Mouse (Mus musculus) stomach, embryonic 14.5 days (tissue): ENCODE data around the gene Tnfsf18. TPM values are rescaled to one million over a fixed set of nuclear protein-coding genes. Genes with fewer than 3 reads are reported as not detected.

Experiments used
- ATAC-seq: fragments of 200-750 bp; cut with Nextera tagmentation; 2 replicates; pipeline ENCODE4 v1.8.0; 2017; ENCODE audit warnings: low read depth, moderate TSS enrichment; ENCODE audit not compliant: insufficient number of reproducible peaks, insufficient read depth, low FRiP score
- H3K27ac ChIP-seq: fragments of 300-500 bp; sonication (generic); 2 replicates; pipeline ENCODE4 v1.5.1; 2014; ENCODE audit warnings: mild to moderate bottlenecking, low read length, moderate library complexity, mixed read lengths
- H3K27me3 ChIP-seq: fragments of 300-500 bp; sonication (generic); 2 replicates; pipeline ENCODE4 v1.6.1; 2014; ENCODE audit warnings: low read length, control low read depth, mixed read lengths; ENCODE audit not compliant: control insufficient read depth, insufficient read depth
- H3K36me3 ChIP-seq: fragments of 300-500 bp; sonication (generic); 2 replicates; pipeline ENCODE4 v1.6.1; 2014; ENCODE audit warnings: mild to moderate bottlenecking, control low read depth, low read length, moderate library complexity, mixed read lengths; ENCODE audit not compliant: control insufficient read depth, insufficient read depth
- H3K4me1 ChIP-seq: fragments of 300-500 bp; sonication (generic); 2 replicates; pipeline ENCODE4 v1.6.1; 2014; ENCODE audit warnings: low read length, control low read depth, mixed read lengths; ENCODE audit not compliant: control insufficient read depth, insufficient read depth
- H3K4me2 ChIP-seq: fragments of 300-500 bp; sonication (generic); replicated peaks from 2 replicates; pipeline ENCODE4 v1.6.1; 2014; ENCODE audit warnings: low read depth, low read length, control low read depth
- H3K4me3 ChIP-seq: fragments of 300-500 bp; sonication (generic); 2 replicates; pipeline ENCODE4 v1.5.1; 2014; ENCODE audit warnings: low read depth, low read length, control low read depth
- H3K9ac ChIP-seq: fragments of 300-500 bp; sonication (generic); replicated peaks from 2 replicates; pipeline ENCODE4 v1.6.1; 2014; ENCODE audit warnings: low read depth, mild to moderate bottlenecking, control low read depth, low read length, moderate library complexity, mixed read lengths
- H3K9me3 ChIP-seq: fragments of 300-500 bp; sonication (generic); 2 replicates; pipeline ENCODE4 v1.6.1; 2016; ENCODE audit warnings: low read depth, low read length, control low read depth; ENCODE audit not compliant: control insufficient read depth
- WGBS: fragments of 180-500 bp; shearing (Covaris S2); extraction: QIAGEN DNeasy Blood & Tissue Kit; methylation state at CpG from one replicate; pipeline ENCODE4 v1.1.7; 2014; 5-methylcytosine and 5-hydroxymethylcytosine counted together
- polyA plus RNA-seq: library from polyadenylated mRNA; unstranded; fragments of >200 nt; fragmentation: Nextera tagmentation; extraction: Ambion mirVana; gene quantifications from 2 replicates; pipeline ENCODE4 v1.2.1, GENCODE M21; 2014

Tnfsf18 gene
- polyA plus RNA-seq, 1 experiment from 2014 or later = 0.12 TPM

DNA sequence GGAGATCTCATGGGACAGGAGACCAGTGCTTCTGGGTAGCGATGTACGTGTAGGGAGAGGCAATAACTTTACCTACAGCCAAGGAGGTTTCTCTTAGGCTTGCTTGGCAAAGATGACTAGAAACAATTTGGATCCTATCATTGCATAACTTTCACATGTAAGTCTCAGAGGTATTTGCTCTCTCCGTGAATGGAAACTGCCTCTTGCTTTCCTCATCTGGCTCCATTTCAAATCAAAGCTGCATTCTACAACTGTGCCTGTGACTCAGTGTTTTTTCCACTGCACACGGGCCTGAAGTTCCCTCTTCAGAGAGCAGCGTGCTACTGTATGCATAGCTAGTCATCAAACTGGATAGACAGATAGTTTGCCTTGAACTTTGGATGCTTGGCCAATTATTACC, 7.4 kb upstream of the Tnfsf18 start:
- Histone ChIP-seq H3K27me3 (no peaks in the 10 kb centered on the region), H3K4me3 (no peak overlapping the region), H3K4me2 (no peak overlapping the region), H3K9me3 (no peaks in the 10 kb centered on the region), H3K36me3 (no peaks in the 10 kb centered on the region), H3K4me1 (no peaks in the 10 kb centered on the region), H3K27ac (no peak overlapping the region), H3K9ac (no peak overlapping the region)
- no peak for ATAC-seq
- 84% methylated on average over 5 of the region's 5 CpGs for WGBS

DNA sequence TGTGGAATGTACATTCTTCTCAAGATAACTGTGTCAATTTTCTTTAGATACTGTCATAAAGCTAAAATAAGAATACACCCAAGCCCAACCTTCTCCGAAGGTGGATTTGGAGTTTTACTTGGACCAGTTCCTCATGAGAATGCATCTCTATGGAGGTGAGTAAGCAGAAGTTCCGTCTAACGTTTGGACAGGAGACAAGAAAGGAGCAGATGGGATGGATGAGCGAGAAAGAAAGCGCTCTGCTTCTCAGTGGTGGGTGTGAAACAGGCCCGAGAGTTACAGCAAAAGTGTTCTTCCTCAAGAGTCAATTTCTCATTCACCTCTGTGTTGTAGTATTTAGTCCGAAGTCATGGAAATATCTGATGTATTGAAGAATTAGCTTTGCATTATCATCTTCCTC, 2.7 kb upstream of the Tnfsf18 start:
- Histone ChIP-seq H3K27ac (no peak overlapping the region), H3K27me3 (no peaks in the 10 kb centered on the region), H3K4me3 (no peak overlapping the region), H3K36me3 (no peaks in the 10 kb centered on the region), H3K4me1 (no peaks in the 10 kb centered on the region; the same call in 1 of the 2 replicates), H3K9me3 (no peaks in the 10 kb centered on the region), H3K9ac (no peak overlapping the region), H3K4me2 (no peak overlapping the region)
- WGBS = 84% methylated on average over 7 of the region's 7 CpGs
- ATAC-seq = no peak

DNA sequence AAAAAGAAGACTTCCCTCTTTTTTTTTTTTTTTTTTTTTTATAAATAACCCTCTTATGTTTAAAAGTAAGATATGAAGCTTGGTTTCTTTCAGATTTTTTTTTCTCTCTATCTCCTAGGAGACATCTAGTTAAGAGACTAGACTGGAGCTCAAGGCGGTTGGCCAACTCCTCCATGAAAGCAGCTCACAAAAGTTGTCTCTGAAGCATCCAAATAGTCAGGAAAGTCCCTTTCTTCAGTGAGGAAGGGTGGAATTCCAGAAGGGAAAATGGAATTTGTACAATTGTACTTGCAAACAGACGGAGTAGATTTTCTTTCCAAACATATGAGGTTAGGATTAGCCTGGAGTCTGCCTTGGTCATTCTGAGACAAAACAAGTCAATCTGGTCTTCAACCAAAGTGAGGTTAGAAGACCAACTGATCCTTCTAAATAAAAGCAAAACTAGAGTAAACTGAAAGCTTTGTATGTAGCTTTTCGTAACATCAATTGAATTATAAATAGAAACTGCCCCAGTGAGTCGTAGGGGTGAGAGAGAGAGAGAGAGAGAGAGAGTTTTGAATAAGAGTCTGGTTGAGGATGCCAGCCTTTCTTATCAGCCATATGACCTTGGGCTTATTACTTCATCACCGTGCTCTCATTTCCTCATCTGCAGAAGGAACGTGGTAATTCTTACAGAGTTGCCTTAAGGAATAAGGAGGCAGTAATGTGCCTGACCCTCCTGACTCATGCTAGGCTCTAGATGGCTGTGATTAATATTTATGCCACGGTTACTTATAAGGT, 2.6 kb downstream of the Tnfsf18 start:
- Histone ChIP-seq H3K9ac (no peak overlapping the region), H3K4me1 (no peaks in the 10 kb centered on the region; the same call in 1 of the 2 replicates), H3K36me3 (no peaks in the 10 kb centered on the region), H3K4me2 (no peak overlapping the region), H3K27me3 (no peaks in the 10 kb centered on the region), H3K9me3 (no peaks in the 10 kb centered on the region), H3K27ac (no peak overlapping the region), H3K4me3 (no peak overlapping the region)
- ATAC-seq = no peak
- WGBS = 50% methylated on average over 7 of the region's 7 CpGs

DNA sequence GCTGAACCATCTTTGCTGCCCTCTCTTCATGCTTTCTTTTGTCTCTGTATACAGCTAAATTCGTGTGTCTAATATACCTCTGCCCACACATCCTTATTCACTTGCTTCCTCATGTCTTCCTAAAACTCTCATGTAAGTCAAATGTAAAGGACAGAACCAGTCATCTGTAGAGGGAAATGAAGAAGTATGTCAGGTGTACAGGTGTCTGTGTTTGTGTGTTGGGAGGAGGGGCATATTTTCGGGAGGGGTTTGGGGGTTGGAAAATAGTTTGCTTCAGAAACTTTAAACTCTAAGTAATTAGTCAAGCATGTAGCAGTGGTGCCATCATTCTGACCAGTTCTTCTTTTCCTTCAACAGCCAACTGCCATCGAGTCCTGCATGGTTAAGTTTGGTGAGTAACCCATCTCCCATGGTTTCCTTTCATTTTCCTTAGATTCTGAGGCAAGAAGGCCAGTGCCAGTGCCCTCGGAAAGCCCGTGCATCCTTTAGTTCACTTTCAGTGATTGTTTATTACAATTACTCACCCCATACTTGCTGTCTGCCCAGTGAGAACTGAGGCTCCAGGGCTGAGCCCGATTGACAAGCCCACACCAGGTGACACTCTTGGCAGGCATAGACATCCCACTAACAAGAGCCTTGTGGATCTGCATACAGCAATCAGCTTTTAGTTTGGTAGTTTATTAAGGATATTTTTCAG, 5.8 kb downstream of the Tnfsf18 start:
- WGBS = 76% methylated on average over 6 of the region's 6 CpGs
- no peaks in the 10 kb centered on the region for H3K4me1 ChIP-seq
- H3K27me3 ChIP-seq = no peaks in the 10 kb centered on the region
- ATAC-seq = no peak
- H3K27ac ChIP-seq = no peak overlapping the region
- H3K4me3 ChIP-seq = no peak overlapping the region
- H3K4me2 ChIP-seq = no peak overlapping the region
- H3K9ac ChIP-seq = no peak overlapping the region
- H3K9me3 ChIP-seq = no peaks in the 10 kb centered on the region
- H3K36me3 ChIP-seq = no peaks in the 10 kb centered on the region

DNA sequence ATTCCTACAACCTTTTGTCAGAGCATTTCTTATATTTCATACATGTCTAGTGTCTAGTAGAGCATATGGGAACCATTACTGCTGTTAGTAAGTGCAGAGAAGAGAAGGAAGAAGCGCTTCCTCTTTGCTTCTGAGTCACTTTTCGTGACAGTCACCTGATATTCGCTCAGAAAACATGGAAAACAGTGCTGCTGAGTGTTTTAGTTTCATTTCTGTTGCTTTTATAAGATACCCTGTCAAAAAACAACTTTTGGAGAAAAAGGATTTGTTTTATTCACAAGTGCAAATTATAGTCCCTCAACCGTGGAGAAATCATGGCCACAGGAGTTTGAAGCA, 6.3 kb downstream of the Tnfsf18 start:
- Histone ChIP-seq H3K4me3 (no peak overlapping the region), H3K9ac (no peak overlapping the region), H3K4me2 (no peak overlapping the region), H3K9me3 (no peaks in the 10 kb centered on the region), H3K27ac (no peak overlapping the region), H3K27me3 (no peaks in the 10 kb centered on the region), H3K36me3 (no peaks in the 10 kb centered on the region), H3K4me1 (no peaks in the 10 kb centered on the region)
- no peak for ATAC-seq
- WGBS = 80% methylated on average over 4 of the region's 4 CpGs

DNA sequence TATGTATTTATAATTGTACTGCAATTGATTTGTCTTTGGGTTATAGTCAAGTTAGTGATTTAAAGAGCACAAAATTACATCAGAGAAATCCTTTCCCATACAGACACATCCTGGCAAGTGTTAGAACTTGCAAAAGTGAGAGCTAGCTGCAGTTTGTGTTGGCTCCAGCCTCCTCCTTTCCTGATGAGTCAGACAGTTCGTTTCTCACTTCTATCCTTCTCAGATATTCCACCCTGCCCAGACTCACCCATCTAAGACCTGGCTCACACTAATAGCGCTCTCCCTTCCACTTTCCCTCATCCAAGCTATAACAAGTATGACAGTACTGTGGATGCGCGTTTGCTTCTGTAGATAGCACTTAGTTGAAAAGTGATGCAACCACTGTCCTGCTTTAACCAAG, 11.9 kb downstream of the Tnfsf18 start:
- no peaks in the 10 kb centered on the region for H3K36me3 ChIP-seq
- ATAC-seq = no peak
- H3K4me2 ChIP-seq = no peak overlapping the region
- H3K27ac ChIP-seq = no peak overlapping the region
- no peaks in the 10 kb centered on the region for H3K4me1 ChIP-seq
- no peak overlapping the region for H3K9ac ChIP-seq
- no peaks in the 10 kb centered on the region for H3K27me3 ChIP-seq
- no peak overlapping the region for H3K4me3 ChIP-seq
- WGBS = 85% methylated on average over 4 of the region's 4 CpGs
- no peaks in the 10 kb centered on the region for H3K9me3 ChIP-seq

DNA sequence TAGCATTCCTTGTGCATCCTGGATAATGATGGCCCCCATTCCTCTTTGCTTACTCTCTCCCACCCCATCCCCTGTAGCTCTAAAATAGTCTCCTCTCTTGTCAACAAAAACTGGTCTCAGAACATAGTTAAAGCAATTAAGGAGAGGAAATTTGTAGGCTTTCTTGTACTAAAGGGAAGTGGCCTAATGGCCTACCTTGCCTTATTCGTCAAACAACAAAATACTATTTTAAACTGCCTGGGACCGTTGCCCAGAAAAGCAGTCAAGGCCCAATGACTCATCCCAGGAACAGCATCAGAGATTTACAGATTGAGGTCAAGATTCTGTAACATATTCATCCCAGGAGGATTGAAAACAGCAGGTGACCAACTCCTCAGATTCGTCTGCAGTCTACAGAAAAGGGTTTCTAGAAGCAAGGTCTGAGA, 13.2 kb downstream of the Tnfsf18 start:
- Histone ChIP-seq H3K4me2 (no peak overlapping the region), H3K36me3 (no peaks in the 10 kb centered on the region), H3K9ac (no peak overlapping the region), H3K4me1 (no peaks in the 10 kb centered on the region), H3K27me3 (no peaks in the 10 kb centered on the region), H3K27ac (no peak overlapping the region), H3K9me3 (no peaks in the 10 kb centered on the region), H3K4me3 (no peak overlapping the region)
- ATAC-seq = no peak
- WGBS = 37% methylated on average over 3 of the region's 3 CpGs

DNA sequence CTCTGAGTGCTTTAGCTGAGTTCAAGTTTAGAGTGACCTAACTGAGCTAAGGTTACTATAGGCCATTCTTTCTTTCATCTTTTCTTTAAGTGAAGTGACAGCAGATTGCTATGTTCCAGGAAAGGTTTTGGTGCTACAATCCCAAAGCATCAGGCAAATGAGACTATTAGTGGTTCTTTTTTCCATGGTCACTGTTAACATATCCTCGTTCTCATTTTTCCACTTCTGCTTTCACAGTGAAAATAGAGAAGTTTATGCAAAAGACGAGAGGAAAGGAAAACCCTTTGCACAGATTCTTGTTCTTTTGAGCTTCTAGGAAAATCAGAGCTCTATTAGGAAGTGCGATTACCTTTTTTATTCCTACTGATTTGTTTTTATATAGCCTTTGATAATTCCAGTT, 22.9 kb downstream of the Tnfsf18 start:
- 80% methylated on average over 3 of the region's 3 CpGs for WGBS
- no peaks in the 10 kb centered on the region for H3K36me3 ChIP-seq
- no peak for ATAC-seq
- no peak overlapping the region for H3K27ac ChIP-seq
- H3K4me1 ChIP-seq = no peaks in the 10 kb centered on the region
- no peak overlapping the region for H3K4me2 ChIP-seq
- no peak overlapping the region for H3K9ac ChIP-seq
- no peaks in the 10 kb centered on the region for H3K9me3 ChIP-seq
- H3K27me3 ChIP-seq = no peaks in the 10 kb centered on the region
- no peak overlapping the region for H3K4me3 ChIP-seq
